Mouse (Mus musculus) right cerebral cortex, postnatal 14 days (tissue): ENCODE measurements at regions not wholly inside any gene's neighbourhood (a gene's known extent, or its start where the extent isn't known, plus 50 kb on each side); places are given as distances from the start of the nearest gene placed in this dataset.

Source experiments
- DNase-seq: peaks from one replicate; pipeline ENCODE4 v3.0.0; 2022

GRCm38 (mm10) chr4:9081701-9082562 lies 843.1 kb upstream of the Car8 start:
- peak; percentile 39 for DNase-seq

- no peak for DNase-seq
Observed at GRCm38 (mm10) chr4:9080821-9081493, 842.1 kb upstream of the Car8 start.

- DNase-seq, result no peak
Observed at GRCm38 (mm10) chr4:9079828-9080245, 841.0 kb upstream of the Car8 start.

GRCm38 (mm10) chr4:9074447-9074846 lies 835.6 kb upstream of the Car8 start:
- no peak for DNase-seq

GRCm38 (mm10) chr4:9073736-9074428 lies 835.0 kb upstream of the Car8 start:
- DNase-seq, result no peak

- no peak for DNase-seq
Observed at GRCm38 (mm10) chr4:9072321-9072720, 833.5 kb upstream of the Car8 start.

- DNase-seq, result no peak
Observed at GRCm38 (mm10) chr4:9067874-9068273, 829.0 kb upstream of the Car8 start.

GRCm38 (mm10) chr4:9065981-9066815 lies 827.4 kb upstream of the Car8 start:
- DNase-seq, result no peak

- no peak for DNase-seq
Observed at GRCm38 (mm10) chr4:9061941-9062340, 823.1 kb upstream of the Car8 start.

GRCm38 (mm10) chr4:9060221-9060620 lies 821.4 kb upstream of the Car8 start:
- DNase-seq, result no peak

- DNase-seq, result no peak
Observed at GRCm38 (mm10) chr4:9057676-9058075, 818.8 kb upstream of the Car8 start.

GRCm38 (mm10) chr4:9057113-9057512 lies 818.3 kb upstream of the Car8 start:
- no peak for DNase-seq

GRCm38 (mm10) chr4:9055876-9056275 lies 817.0 kb upstream of the Car8 start:
- DNase-seq, result no peak

- DNase-seq, result no peak
Observed at GRCm38 (mm10) chr4:9055266-9055820, 816.5 kb upstream of the Car8 start.

- DNase-seq, result no peak
Observed at GRCm38 (mm10) chr4:9048817-9049216, 810.0 kb upstream of the Car8 start.

GRCm38 (mm10) chr4:9047151-9047550 lies 808.3 kb upstream of the Car8 start:
- DNase-seq, result no peak

- no peak for DNase-seq
Observed at GRCm38 (mm10) chr4:9046436-9046835, 807.6 kb upstream of the Car8 start.

- DNase-seq, result no peak
Observed at GRCm38 (mm10) chr4:9046030-9046429, 807.2 kb upstream of the Car8 start.

GRCm38 (mm10) chr4:9036005-9036404 lies 797.2 kb upstream of the Car8 start:
- no peak for DNase-seq

GRCm38 (mm10) chr4:9035350-9035749 lies 796.5 kb upstream of the Car8 start:
- no peak for DNase-seq

GRCm38 (mm10) chr4:9034280-9034679 lies 795.4 kb upstream of the Car8 start:
- no peak for DNase-seq

GRCm38 (mm10) chr4:9033106-9033642 lies 794.3 kb upstream of the Car8 start:
- no peak for DNase-seq
